Mouse (Mus musculus): ENCODE data around the gene Psmb9.

DNA sequence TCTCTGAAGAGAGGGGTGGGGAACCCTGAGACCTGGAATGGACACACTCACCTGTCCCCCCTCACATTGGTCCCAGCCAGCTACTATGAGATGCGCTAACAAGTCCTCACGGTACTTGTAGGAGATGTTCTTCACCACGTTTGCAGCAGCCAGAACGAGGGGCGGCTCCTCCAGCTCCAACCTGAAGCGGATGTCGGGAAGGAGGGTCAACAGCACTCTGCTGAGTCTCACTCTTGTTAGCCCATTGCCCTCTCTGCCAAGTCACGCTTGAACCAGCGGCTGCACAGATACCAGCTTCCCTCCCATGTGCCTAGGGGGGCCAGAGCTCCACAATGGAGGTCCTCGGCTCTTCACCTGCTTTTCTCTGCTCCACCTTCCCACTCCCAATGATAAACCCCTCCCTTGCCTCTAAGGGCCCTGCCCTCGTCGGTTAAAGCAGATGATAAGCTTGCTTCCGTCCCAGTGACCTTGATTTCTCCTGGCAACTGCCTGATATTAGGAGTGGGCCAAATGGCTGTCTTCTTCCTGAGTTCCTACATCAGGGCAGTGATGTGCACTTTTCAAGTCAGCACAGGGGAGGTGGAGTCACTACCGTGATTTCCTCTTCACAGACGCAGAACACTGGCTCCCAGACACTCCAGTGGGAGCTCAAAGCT, 3.9 kb downstream of the Psmb9 start:
- no peak for TF ChIP-seq GATA1 (IDR thresholded peaks at IDR 0.05; ENCODE audit: borderline replicate concordance, low read length)
- TF ChIP-seq FLI1 (IDR thresholded peaks at IDR 0.05; ENCODE audit: low read length), result no peak
